Mouse (Mus musculus) adrenal gland, postnatal 25 days (tissue): ENCODE data around the gene Gapdhs. TPM values are rescaled to one million over a fixed set of nuclear protein-coding genes. Genes with fewer than 3 reads are reported as not detected.
"Not testable (repeated sequence)": the region's sequence is repeated elsewhere in the genome, so short reads cannot be mapped to it uniquely, and the experiment has no call there.

Experiments
- DNase-seq: peaks from one replicate; pipeline ENCODE4 v3.0.0; 2021; ENCODE audit warnings: mixed read lengths
- total RNA-seq: library from RNA; stranded (reverse); gene quantifications from 2 replicates; pipeline ENCODE4 v1.2.3, GENCODE M21; 2021

Gene Gapdhs
- total RNA-seq, 1 experiment from 2014 or later, result not detected

- peak; percentile 64 for DNase-seq
Measured at GRCm38 (mm10) chr7:30744022-30744598, 629 bp upstream of the Gapdhs start.

- not testable (repeated sequence) for DNase-seq
Measured at GRCm38 (mm10) chr7:30742570-30742969, 911 bp downstream of the Gapdhs start.

- DNase-seq, result no peak
Measured at GRCm38 (mm10) chr7:30736211-30736610, 7.3 kb downstream of the Gapdhs start.

GRCm38 (mm10) chr7:30730064-30730722, 13.3 kb downstream of the Gapdhs start:
- DNase-seq, result not testable (repeated sequence)

- peak; percentile 96 for DNase-seq
Measured at GRCm38 (mm10) chr7:30729396-30730063, 14.0 kb downstream of the Gapdhs start, which contains the start of gene Tmem147. TSS of gene Tmem147 (minus strand) at chr7:30729540.

GRCm38 (mm10) chr7:30728739-30729395, 14.6 kb downstream of the Gapdhs start:
- DNase-seq, result no peak

- no peak for DNase-seq
Measured at GRCm38 (mm10) chr7:30728214-30728613, 15.3 kb downstream of the Gapdhs start.

- DNase-seq, result no peak
Measured at GRCm38 (mm10) chr7:30723274-30723953, 20.1 kb downstream of the Gapdhs start.

- no peak for DNase-seq
Measured at GRCm38 (mm10) chr7:30721286-30721685, 22.2 kb downstream of the Gapdhs start.

GRCm38 (mm10) chr7:30719669-30720068, 23.8 kb downstream of the Gapdhs start:
- DNase-seq, result no peak

- no peak for DNase-seq
Measured at GRCm38 (mm10) chr7:30717716-30718046, 25.8 kb downstream of the Gapdhs start.

GRCm38 (mm10) chr7:30717006-30717715, 26.3 kb downstream of the Gapdhs start:
- DNase-seq, result peak; percentile 86

GRCm38 (mm10) chr7:30711942-30712341, 31.5 kb downstream of the Gapdhs start, which contains the start of gene Atp4a:
TSS of gene Atp4a (plus strand) at chr7:30712209.
- DNase-seq, result no peak

GRCm38 (mm10) chr7:30707441-30707840, 36.0 kb downstream of the Gapdhs start:
- no peak for DNase-seq

- DNase-seq, result peak; percentile 52
Measured at GRCm38 (mm10) chr7:30706214-30706882, 37.1 kb downstream of the Gapdhs start.

- DNase-seq, result peak; percentile 79
Measured at GRCm38 (mm10) chr7:30698589-30698988, 44.9 kb downstream of the Gapdhs start, which contains the start of gene 2200002J24Rik. TSS of gene 2200002J24Rik (plus strand) at chr7:30698926.

- DNase-seq, result no peak
Measured at GRCm38 (mm10) chr7:30698101-30698500, 45.4 kb downstream of the Gapdhs start.

- no peak for DNase-seq
Measured at GRCm38 (mm10) chr7:30688325-30688724, 55.2 kb downstream of the Gapdhs start.

GRCm38 (mm10) chr7:30683425-30683824, 60.1 kb downstream of the Gapdhs start:
- DNase-seq, result no peak

GRCm38 (mm10) chr7:30681897-30682296, 61.6 kb downstream of the Gapdhs start:
- peak; percentile 16 for DNase-seq
